Mouse (Mus musculus) MEL-GATA-1-ER (cell line): ENCODE data around the gene Gm49320.
"Not testable (repeated sequence)": the region's sequence is repeated elsewhere in the genome, so short reads cannot be mapped to it uniquely, and the experiment has no call there.

Experiments
- DNase-seq: peaks from one replicate; pipeline ENCODE4 v3.0.0-alpha.2; 2012; ENCODE audit warnings: low read depth; ENCODE audit errors: extremely low read depth

Gm49320 gene

GRCm38 (mm10) chr8:4226739-4227347, 11.8 kb upstream of the Gm49320 start, which contains the start of gene Lrrc8e:
Gene Lrrc8e, plus strand, starts transcription at chr8:4226827.
- DNase-seq = no peak

- no peak for DNase-seq
Observed at GRCm38 (mm10) chr8:4227919-4228318, 10.7 kb upstream of the Gm49320 start.

- DNase-seq = no peak
Observed at GRCm38 (mm10) chr8:4229784-4230183, 8.9 kb upstream of the Gm49320 start.

- DNase-seq = no peak
Observed at GRCm38 (mm10) chr8:4230612-4231351, 7.9 kb upstream of the Gm49320 start.

- no peak for DNase-seq
Observed at GRCm38 (mm10) chr8:4237814-4238433, 741 bp upstream of the Gm49320 start.

- DNase-seq = no peak
Observed at GRCm38 (mm10) chr8:4239193-4239890, 677 bp downstream of the Gm49320 start.

GRCm38 (mm10) chr8:4245061-4245460, 6.4 kb downstream of the Gm49320 start:
- no peak for DNase-seq

- no peak for DNase-seq
Observed at GRCm38 (mm10) chr8:4245737-4246136, 7.1 kb downstream of the Gm49320 start.

- no peak for DNase-seq
Observed at GRCm38 (mm10) chr8:4247241-4247640, 8.6 kb downstream of the Gm49320 start.

GRCm38 (mm10) chr8:4247951-4248540, 9.4 kb downstream of the Gm49320 start, which contains the start of gene Tgfbr3l:
Gene Tgfbr3l, plus strand, starts transcription at chr8:4248214.
- DNase-seq = no peak

- no peak for DNase-seq
Observed at GRCm38 (mm10) chr8:4249213-4249612, 10.5 kb downstream of the Gm49320 start.

- no peak for DNase-seq
Observed at GRCm38 (mm10) chr8:4250306-4250970, 11.8 kb downstream of the Gm49320 start.

GRCm38 (mm10) chr8:4252116-4252760, 13.6 kb downstream of the Gm49320 start:
- DNase-seq = no peak

- peak; percentile 86 for DNase-seq
Observed at GRCm38 (mm10) chr8:4252934-4253841, 14.5 kb downstream of the Gm49320 start, which contains the start of gene Snapc2. Gene Snapc2, plus strand, starts transcription at chr8:4253080.

GRCm38 (mm10) chr8:4254001-4254400, 15.3 kb downstream of the Gm49320 start:
- DNase-seq = no peak

- not testable (repeated sequence) for DNase-seq
Observed at GRCm38 (mm10) chr8:4255471-4255870, 16.8 kb downstream of the Gm49320 start.

GRCm38 (mm10) chr8:4256911-4257310, 18.2 kb downstream of the Gm49320 start:
- DNase-seq = no peak

GRCm38 (mm10) chr8:4257350-4257749, 18.7 kb downstream of the Gm49320 start:
- DNase-seq = no peak

GRCm38 (mm10) chr8:4258233-4258632, 19.6 kb downstream of the Gm49320 start:
- DNase-seq = no peak
